Mouse (Mus musculus) kidney, embryonic 16.5 days (tissue): ENCODE measurements around the gene Mllt11. TPM values are rescaled to one million over a fixed set of nuclear protein-coding genes. Genes with fewer than 3 reads are reported as not detected.
"Not testable (repeated sequence)": the region's sequence is repeated elsewhere in the genome, so short reads cannot be mapped to it uniquely, and the experiment has no call there.

Experiments used
- ATAC-seq: fragments of 200-750 bp; cut with Nextera tagmentation; 2 replicates; pipeline ENCODE4 v1.8.0; 2017; ENCODE audit warnings: moderate TSS enrichment; ENCODE audit not compliant: low FRiP score, low TSS enrichment
- H3K27ac ChIP-seq: fragments of 300-500 bp; sonication (generic); 2 replicates; pipeline ENCODE4 v1.5.1; 2014; ENCODE audit warnings: low read length
- H3K27me3 ChIP-seq: fragments of 300-500 bp; sonication (generic); 2 replicates; pipeline ENCODE4 v1.6.1; 2014; ENCODE audit warnings: low read length, control low read depth, mixed read lengths; ENCODE audit not compliant: insufficient read depth
- H3K36me3 ChIP-seq: fragments of 300-500 bp; sonication (generic); 2 replicates; pipeline ENCODE4 v1.6.1; 2014; ENCODE audit warnings: low read length, control low read depth, mixed read lengths; ENCODE audit not compliant: insufficient read depth
- H3K4me1 ChIP-seq: fragments of 300-500 bp; sonication (generic); 2 replicates; pipeline ENCODE4 v1.6.1; 2014; ENCODE audit warnings: low read length, control low read depth, mixed read lengths; ENCODE audit not compliant: insufficient read depth
- H3K4me2 ChIP-seq: fragments of 300-500 bp; sonication (generic); replicated peaks from 2 replicates; pipeline ENCODE4 v1.6.1; 2014; ENCODE audit warnings: low read depth, low read length
- H3K4me3 ChIP-seq: fragments of 300-500 bp; sonication (generic); 2 replicates; pipeline ENCODE4 v1.5.1; 2014; ENCODE audit warnings: mild to moderate bottlenecking, low read length
- H3K9ac ChIP-seq: fragments of 300-500 bp; sonication (generic); replicated peaks from 2 replicates; pipeline ENCODE4 v1.6.1; 2014; ENCODE audit warnings: low read length
- H3K9me3 ChIP-seq: fragments of 300-500 bp; sonication (generic); 2 replicates; pipeline ENCODE4 v1.6.1; 2016; ENCODE audit warnings: low read length, control low read depth
- WGBS: fragments of 180-500 bp; shearing (Covaris S2); extraction: QIAGEN DNeasy Blood & Tissue Kit; methylation state at CpG from one replicate; pipeline ENCODE4 v1.1.7; 2014; 5-methylcytosine and 5-hydroxymethylcytosine counted together
- polyA plus RNA-seq: library from polyadenylated mRNA; unstranded; fragments of >200 nt; fragmentation: Nextera tagmentation; extraction: Ambion mirVana; gene quantifications from 2 replicates; pipeline ENCODE4 v1.2.1, GENCODE M21; 2015

Mllt11 gene
- polyA plus RNA-seq, 1 experiment from 2014 or later: 14.0 TPM

DNA sequence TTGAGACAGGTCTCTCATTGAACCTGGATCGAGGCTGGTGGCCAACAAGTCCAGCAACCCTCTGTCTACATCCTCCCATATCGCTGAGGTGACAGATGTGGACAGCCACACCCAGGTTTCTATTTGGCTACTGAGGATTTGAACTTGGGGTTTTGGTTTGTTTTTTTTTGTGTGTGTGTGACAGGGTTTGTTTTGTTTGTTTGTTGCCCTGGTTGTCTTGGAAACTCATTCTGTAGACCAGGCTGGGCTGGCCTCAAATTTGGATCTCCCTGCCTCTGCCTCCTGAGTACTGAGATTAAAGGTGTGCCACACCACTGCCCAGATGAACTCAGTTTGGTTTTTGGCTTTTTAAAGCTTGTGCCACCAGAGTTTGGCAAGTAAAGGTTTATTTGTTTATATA lies 8.9 kb downstream of the Mllt11 start:
- WGBS: 85% methylated on average over 2 of the region's 2 CpGs
- Histone ChIP-seq H3K9me3 (no peaks in the 10 kb centered on the region), H3K27me3 (no peaks in the 10 kb centered on the region), H3K9ac (no peak overlapping the region), H3K4me1 (peaks cover 21% of the 10 kb centered on the region), H3K4me3 (no peak overlapping the region), H3K4me2 (no peak overlapping the region), H3K27ac (no peak overlapping the region), H3K36me3 (peaks cover 51% of the 10 kb centered on the region)
- ATAC-seq: no peak

DNA sequence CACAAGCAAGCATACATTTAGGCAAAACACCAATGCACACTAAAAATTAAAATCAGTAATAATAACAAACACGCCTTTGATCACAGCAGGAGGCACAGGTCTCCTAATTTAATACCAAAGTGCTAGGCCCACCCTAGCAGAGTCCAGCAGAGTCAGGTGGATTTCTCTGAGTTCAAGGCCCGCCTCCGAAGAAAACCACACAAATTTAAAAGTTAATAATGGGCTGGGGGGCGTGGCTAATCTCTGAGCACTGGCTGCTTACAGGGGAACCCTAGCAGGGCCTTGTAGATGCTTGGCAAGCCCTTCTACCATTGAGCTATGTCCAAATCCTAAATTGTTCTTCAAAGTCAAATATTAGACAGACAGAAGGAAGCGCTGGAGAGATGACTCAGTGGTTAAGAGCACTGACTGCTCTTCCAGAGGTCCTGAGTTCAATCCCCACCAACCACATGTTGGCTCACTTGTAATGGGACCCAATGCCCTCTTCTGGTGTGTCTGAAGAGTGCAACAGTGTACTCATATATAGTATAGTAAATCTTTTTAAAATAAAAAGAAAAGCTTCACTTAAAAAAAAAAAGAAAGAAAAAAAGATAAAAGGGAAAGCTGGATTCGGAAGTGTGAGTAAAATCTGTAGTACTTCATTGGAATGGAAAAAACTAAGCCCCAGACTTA lies 13.4 kb downstream of the Mllt11 start:
- 82% methylated on average over 6 of the region's 6 CpGs for WGBS
- peaks cover 43% of the 10 kb centered on the region for H3K36me3 ChIP-seq
- H3K9ac ChIP-seq: peak overlapping the region; percentile 99
- H3K27me3 ChIP-seq: no peaks in the 10 kb centered on the region
- H3K4me1 ChIP-seq: peaks cover 14% of the 10 kb centered on the region
- peak overlapping the region; percentile 87 for H3K4me3 ChIP-seq
- H3K9me3 ChIP-seq: no peaks in the 10 kb centered on the region
- H3K4me2 ChIP-seq: peak overlapping the region; percentile 77
- peak overlapping the region; percentile 100 for H3K27ac ChIP-seq
- ATAC-seq: no peak

DNA sequence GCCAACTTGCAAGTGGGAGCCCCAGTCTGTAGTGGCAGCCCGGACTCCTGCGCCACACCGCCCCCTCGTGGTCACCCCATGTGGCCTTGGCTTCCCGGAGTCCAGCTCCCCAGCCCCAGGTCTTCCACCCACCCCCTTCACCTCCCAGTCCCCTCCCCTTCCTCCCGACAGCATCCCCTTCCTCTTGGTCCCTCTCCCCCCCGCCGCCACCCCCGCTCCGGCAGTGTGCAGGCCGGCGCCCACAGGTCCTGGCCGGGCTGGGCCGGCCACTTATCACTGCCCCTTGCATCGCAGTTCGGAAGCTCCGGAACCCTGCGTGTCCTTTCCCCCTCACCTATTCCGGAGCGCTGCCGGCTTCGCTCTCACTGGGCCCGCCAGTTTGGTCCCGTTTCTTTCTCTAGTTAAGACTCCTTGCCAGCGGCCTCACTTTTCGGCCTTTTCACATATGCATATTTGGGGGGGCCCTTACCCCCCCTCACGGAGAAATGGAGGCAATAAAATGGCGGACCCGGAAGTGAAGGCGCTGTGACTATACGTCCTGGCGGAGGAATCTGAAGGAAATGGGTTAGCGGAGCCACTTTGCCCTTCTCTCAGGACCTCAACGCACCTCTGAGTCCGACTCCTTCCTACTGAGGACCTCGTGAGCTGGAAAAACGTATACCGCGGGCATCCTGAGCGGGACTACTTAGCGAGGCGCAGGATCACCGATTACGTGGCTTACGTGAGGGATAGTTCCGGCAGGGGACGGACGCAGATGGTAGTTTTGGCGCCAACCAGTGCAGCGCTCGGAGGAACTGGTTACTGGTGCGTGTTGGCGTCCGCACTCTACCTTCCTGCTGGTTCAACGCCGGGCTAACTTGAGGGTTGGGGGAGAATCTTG lies 14.5 kb downstream of the Mllt11 start, which contains the start of gene Gabpb2:
Gabpb2 (minus strand) TSS at position 662 of the 880 bp plus-strand sequence.
- Histone ChIP-seq H3K4me2 (peak within 1 kb of the TSS; percentile 77), H3K9me3 (no peaks in the 10 kb centered on the region), H3K36me3 (peaks cover 36% of the 10 kb centered on the region), H3K4me1 (peaks cover 14% of the 10 kb centered on the region), H3K27ac (peak within 1 kb of the TSS; percentile 100), H3K9ac (peak within 1 kb of the TSS; percentile 99), H3K27me3 (no peaks in the 10 kb centered on the region), H3K4me3 (peak within 1 kb of the TSS; percentile 87)
- WGBS: under 1% methylated on average over 54 of the region's 56 CpGs
- ATAC-seq: peak; percentile 96

DNA sequence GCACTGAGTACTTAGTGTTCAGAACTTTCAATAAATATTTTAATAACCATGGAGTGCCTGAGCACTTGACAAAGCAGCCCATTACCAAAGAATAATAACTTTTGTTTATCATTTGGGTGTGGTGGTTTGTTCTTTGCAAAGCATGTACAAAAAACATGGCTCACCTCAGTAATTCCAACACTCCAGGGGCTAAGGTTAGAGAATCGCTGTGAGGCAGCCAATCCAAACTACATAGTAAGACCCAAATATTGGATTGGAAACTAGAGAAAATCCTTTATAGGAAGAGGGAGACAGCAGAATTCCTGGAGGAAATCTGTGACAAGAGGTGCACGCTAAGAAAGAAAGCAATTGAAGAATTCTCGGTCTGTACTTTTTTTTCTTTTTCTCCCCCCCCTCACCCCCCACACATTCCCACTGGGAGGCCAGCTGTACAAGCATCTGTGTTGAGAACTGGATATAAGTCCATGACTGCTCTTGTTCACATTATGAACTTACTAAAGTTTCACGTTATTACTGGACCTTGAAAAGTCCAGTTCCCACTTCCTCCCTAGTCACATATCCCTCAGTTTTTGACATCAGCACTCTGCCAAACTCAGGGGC lies 15.2 kb downstream of the Mllt11 start:
- H3K27me3 ChIP-seq: no peaks in the 10 kb centered on the region
- peak overlapping the region; percentile 77 for H3K4me2 ChIP-seq
- H3K36me3 ChIP-seq: peaks cover 31% of the 10 kb centered on the region
- peaks cover 14% of the 10 kb centered on the region for H3K4me1 ChIP-seq
- WGBS: 16% methylated on average over 4 of the region's 4 CpGs
- peak; percentile 62 for ATAC-seq
- no peaks in the 10 kb centered on the region for H3K9me3 ChIP-seq
- H3K4me3 ChIP-seq: peak overlapping the region; percentile 87
- H3K27ac ChIP-seq: peak overlapping the region; percentile 100
- peak overlapping the region; percentile 99 for H3K9ac ChIP-seq

DNA sequence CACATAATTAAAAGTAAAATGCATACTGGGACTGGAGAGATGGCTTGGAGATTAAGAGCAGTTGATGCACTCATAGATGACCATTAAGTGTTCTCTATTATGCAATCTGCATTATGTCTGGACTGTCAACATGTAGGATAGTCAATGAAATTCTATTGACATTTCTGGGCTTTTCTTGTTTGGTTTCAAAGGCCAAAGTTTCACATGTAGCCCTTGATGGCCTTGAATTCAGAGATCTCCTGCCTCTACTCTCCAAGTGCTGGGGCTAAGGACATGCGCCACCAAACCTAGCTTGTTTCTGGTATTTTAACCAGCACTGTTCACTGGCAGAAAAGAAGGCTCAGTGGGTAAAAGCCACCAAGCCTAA lies 18.4 kb downstream of the Mllt11 start:
- Histone ChIP-seq H3K4me2 (no peak overlapping the region), H3K36me3 (peaks cover 11% of the 10 kb centered on the region), H3K27me3 (no peaks in the 10 kb centered on the region), H3K4me3 (no peak overlapping the region), H3K4me1 (peaks cover 13% of the 10 kb centered on the region), H3K9ac (no peak overlapping the region), H3K9me3 (no peaks in the 10 kb centered on the region), H3K27ac (no peak overlapping the region)
- WGBS: 96% methylated on average over 1 of the region's 1 CpGs
- no peak for ATAC-seq

- not testable (repeated sequence) for H3K27me3 ChIP-seq, H3K4me2 ChIP-seq, H3K9ac ChIP-seq, ATAC-seq, H3K9me3 ChIP-seq, H3K4me1 ChIP-seq, H3K27ac ChIP-seq, H3K4me3 ChIP-seq
- WGBS: 93% methylated on average over 7 of the region's 10 CpGs
- peaks cover 11% of the 10 kb centered on the region for H3K36me3 ChIP-seq
These were observed 18.9 kb downstream of the Mllt11 start for GRCm38 (mm10) chr3:95212889-95213608.

- WGBS: 97% methylated on average over 2 of the region's 2 CpGs
- no peaks in the 10 kb centered on the region for H3K9me3 ChIP-seq
- H3K27ac ChIP-seq: no peak overlapping the region
- H3K27me3 ChIP-seq: no peaks in the 10 kb centered on the region
- no peak overlapping the region for H3K4me2 ChIP-seq
- ATAC-seq: no peak
- H3K4me1 ChIP-seq: no peaks in the 10 kb centered on the region
- no peak overlapping the region for H3K9ac ChIP-seq
- peaks cover 20% of the 10 kb centered on the region for H3K36me3 ChIP-seq
- no peak overlapping the region for H3K4me3 ChIP-seq
These were observed 21.4 kb downstream of the Mllt11 start for GRCm38 (mm10) chr3:95210585-95210984.

DNA sequence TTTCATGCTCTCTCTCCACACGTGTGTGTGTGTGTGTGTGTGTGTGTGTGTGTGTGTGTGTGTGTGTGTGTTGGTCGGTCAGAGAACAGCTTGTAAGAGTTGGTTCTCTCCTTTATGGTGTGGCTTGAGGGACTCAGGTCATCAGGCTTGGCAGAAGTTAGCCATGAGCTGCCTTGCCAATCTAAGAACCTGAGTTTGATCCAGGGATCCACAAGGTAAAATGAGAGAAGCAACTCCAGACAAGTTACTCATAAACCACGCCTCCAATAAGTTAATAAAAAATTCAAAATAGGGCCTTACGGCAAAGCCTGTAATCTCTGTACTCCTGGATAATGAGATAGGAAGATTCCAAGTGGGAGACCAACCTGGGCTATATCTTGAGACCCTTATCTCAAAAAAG lies 23.7 kb downstream of the Mllt11 start:
- 93% methylated on average over 4 of the region's 4 CpGs for WGBS
- no peak for ATAC-seq
- H3K36me3 ChIP-seq: peaks cover 26% of the 10 kb centered on the region

GRCm38 (mm10) chr3:95203880-95204279 lies 28.1 kb downstream of the Mllt11 start:
- H3K27ac ChIP-seq: no peak overlapping the region
- H3K36me3 ChIP-seq: peaks cover 50% of the 10 kb centered on the region
- no peaks in the 10 kb centered on the region for H3K9me3 ChIP-seq
- H3K27me3 ChIP-seq: no peaks in the 10 kb centered on the region
- WGBS: 88% methylated on average over 6 of the region's 6 CpGs
- H3K9ac ChIP-seq: no peak overlapping the region
- H3K4me1 ChIP-seq: no peaks in the 10 kb centered on the region
- H3K4me3 ChIP-seq: no peak overlapping the region
- no peak overlapping the region for H3K4me2 ChIP-seq
- ATAC-seq: no peak

More for the DNA sequence above, 23.7 kb downstream of the Mllt11 start:
- Histone ChIP-seq H3K4me2 (no peak overlapping the region), H3K9me3 (no peaks in the 10 kb centered on the region), H3K9ac (no peak overlapping the region), H3K4me1 (no peaks in the 10 kb centered on the region), H3K27ac (no peak overlapping the region), H3K4me3 (no peak overlapping the region), H3K27me3 (no peaks in the 10 kb centered on the region)
